Mouse (Mus musculus) hindbrain, postnatal 0 days (tissue): ENCODE data around the gene St14. TPM values are rescaled to one million over a fixed set of nuclear protein-coding genes. Genes with fewer than 3 reads are reported as not detected.

Source experiments
- ATAC-seq: fragments of 200-750 bp; cut with Nextera tagmentation; 2 replicates; pipeline ENCODE4 v1.8.0; 2017; ENCODE audit warnings: mild to moderate bottlenecking, moderate TSS enrichment, moderate library complexity
- DNase-seq: peaks from one replicate; pipeline ENCODE4 v3.0.0-alpha.2; 2015; ENCODE audit warnings: low spot score
- H3K27ac ChIP-seq: fragments of 300-500 bp; sonication (generic); 2 replicates; pipeline ENCODE4 v1.5.1; 2014; ENCODE audit warnings: mild to moderate bottlenecking
- H3K27me3 ChIP-seq: fragments of 300-500 bp; sonication (generic); 2 replicates; pipeline ENCODE4 v1.6.1; 2014; ENCODE audit warnings: low read length, mixed read lengths; ENCODE audit not compliant: insufficient read depth
- H3K36me3 ChIP-seq: fragments of 300-500 bp; sonication (generic); 2 replicates; pipeline ENCODE4 v1.6.1; 2014; ENCODE audit warnings: low read length, mixed read lengths; ENCODE audit not compliant: insufficient read depth
- H3K4me1 ChIP-seq: fragments of 300-500 bp; sonication (generic); 2 replicates; pipeline ENCODE4 v1.6.1; 2014; ENCODE audit warnings: antibody characterized with exemption, low read length, mixed read lengths; ENCODE audit not compliant: insufficient read depth
- H3K4me2 ChIP-seq: fragments of 300-500 bp; sonication (generic); 2 replicates; pipeline ENCODE4 v1.6.1; 2014; ENCODE audit warnings: low read depth, mild to moderate bottlenecking, low read length, moderate library complexity, mixed read lengths
- H3K4me3 ChIP-seq: fragments of 300-500 bp; sonication (generic); 2 replicates; pipeline ENCODE4 v1.5.1; 2014; ENCODE audit warnings: low read length
- H3K9ac ChIP-seq: fragments of 300-500 bp; sonication (generic); replicated peaks from 2 replicates; pipeline ENCODE4 v1.6.1; 2014; ENCODE audit warnings: mild to moderate bottlenecking, low read length, moderate library complexity, mixed read lengths
- H3K9me3 ChIP-seq: fragments of 300-500 bp; sonication (generic); 2 replicates; pipeline ENCODE4 v1.6.1; 2016; ENCODE audit warnings: low read length, mixed read lengths
- CTCF ChIP-seq: IDR thresholded peaks from 2 replicates; pipeline ENCODE4 v1.5.1; 2016; ENCODE audit warnings: antibody characterized with exemption, control low read depth, low read depth
- WGBS: fragments of 180-500 bp; shearing (Covaris S2); extraction: QIAGEN DNeasy Blood & Tissue Kit; methylation state at CpG from one replicate; pipeline ENCODE4 v1.1.7; 2014; 5-methylcytosine and 5-hydroxymethylcytosine counted together
- polyA plus RNA-seq: library from polyadenylated mRNA; unstranded; fragments of >200 nt; fragmentation: Nextera tagmentation; extraction: Ambion mirVana; gene quantifications from 2 replicates; pipeline ENCODE4 v1.2.1, GENCODE M21; 2015
- total RNA-seq: library from RNA; depleted of rRNA; stranded (reverse); fragments of >200 nt; gene quantifications from 2 replicates; pipeline ENCODE4 v1.2.3, GENCODE M21; 2014

St14 gene
- total and polyA plus RNA-seq, 2 experiments from 2014 or later: 0.90 to 1.1 TPM

DNA sequence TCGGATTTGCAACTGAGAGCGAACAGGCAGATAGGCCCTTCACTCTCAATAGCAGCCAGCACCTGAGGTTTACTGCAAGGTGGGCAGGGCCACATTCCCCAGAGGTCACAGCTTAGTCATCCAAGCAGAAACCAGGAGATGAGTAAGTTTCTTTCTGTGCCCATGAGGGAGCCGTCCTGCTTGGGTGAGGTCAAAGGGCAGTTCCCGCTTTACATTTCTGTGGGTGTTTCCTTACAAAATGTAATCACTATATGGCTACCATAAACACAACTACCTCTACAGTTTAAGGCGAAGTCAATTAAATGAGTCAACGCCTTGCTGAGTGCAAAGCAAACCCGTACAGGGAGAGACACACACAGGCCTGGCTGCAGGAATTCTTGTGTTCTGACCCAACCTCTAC lies 16.5 kb upstream of the St14 start:
- WGBS: 88% methylated on average over 7 of the region's 7 CpGs
- ATAC-seq (no peak), DNase-seq (no peak)
- no peak for TF ChIP-seq CTCF
- no peaks in the 10 kb centered on the region for H3K9me3 ChIP-seq
- H3K9ac ChIP-seq: no peak overlapping the region
- no peak overlapping the region for H3K27ac ChIP-seq
- no peak overlapping the region for H3K4me2 ChIP-seq
- H3K27me3 ChIP-seq: no peaks in the 10 kb centered on the region
- H3K4me3 ChIP-seq: no peak overlapping the region
- peaks cover 35% of the 10 kb centered on the region for H3K36me3 ChIP-seq
- H3K4me1 ChIP-seq: no peaks in the 10 kb centered on the region

DNA sequence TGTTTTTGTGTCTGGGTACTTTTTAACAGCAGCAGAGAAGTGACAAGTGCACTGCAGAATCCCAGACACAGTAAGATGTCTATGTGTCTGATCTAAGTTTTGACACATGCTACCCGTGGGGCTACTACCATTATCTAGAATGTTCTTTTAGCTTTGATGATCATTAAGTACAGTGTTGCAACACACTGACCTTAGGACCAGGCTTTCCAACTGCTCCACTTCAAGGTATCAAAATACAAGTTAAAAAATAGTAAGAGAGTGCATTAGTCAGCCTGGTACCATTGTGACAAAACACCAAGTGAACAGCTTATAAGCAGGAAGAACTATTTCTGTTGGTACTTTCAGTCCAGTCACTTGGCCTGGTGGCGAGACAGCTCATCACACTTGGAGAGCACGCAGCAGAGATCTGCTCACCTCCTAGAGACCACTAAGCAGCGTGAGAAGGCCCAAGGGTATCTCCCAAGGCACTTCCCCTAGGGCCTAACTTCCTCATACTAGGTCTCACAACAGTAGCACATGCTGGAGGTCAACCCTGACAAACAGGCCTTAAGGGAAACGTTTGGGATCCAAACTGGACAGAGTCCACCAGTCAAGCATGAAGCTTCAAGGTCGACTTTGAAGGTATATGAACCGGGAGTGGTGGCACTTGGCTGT lies 13.7 kb upstream of the St14 start:
- H3K9me3 ChIP-seq: no peaks in the 10 kb centered on the region
- H3K36me3 ChIP-seq: peaks cover 14% of the 10 kb centered on the region
- H3K9ac ChIP-seq: no peak overlapping the region
- 80% methylated on average over 7 of the region's 7 CpGs for WGBS
- DNase-seq: no peak
- H3K27ac ChIP-seq: no peak overlapping the region
- no peak for TF ChIP-seq CTCF
- H3K4me1 ChIP-seq: no peaks in the 10 kb centered on the region
- ATAC-seq: no peak
- H3K27me3 ChIP-seq: no peaks in the 10 kb centered on the region
- no peak overlapping the region for H3K4me3 ChIP-seq
- no peak overlapping the region for H3K4me2 ChIP-seq

DNA sequence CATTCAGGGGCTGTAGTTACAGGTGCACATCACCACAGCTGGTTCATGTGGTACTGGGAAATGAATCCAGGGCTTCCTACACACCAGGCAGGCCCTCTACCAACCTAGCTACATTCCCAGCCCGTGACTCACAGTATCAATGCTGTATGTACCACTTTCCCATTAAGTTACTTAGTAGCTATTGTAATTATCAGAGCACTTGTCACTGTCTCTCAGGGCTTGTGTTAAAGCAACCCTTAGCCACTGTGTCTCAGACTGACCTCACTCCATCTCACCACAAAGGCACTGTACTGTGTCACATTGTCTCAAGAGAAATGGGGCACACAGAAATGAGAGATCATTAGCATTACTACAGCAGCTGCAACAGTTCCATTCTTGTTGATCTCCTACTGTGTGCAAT lies 11.3 kb upstream of the St14 start:
- Histone ChIP-seq H3K27ac (no peak overlapping the region), H3K4me2 (no peak overlapping the region), H3K4me1 (no peaks in the 10 kb centered on the region), H3K9me3 (no peaks in the 10 kb centered on the region), H3K4me3 (no peak overlapping the region), H3K36me3 (no peaks in the 10 kb centered on the region), H3K27me3 (no peaks in the 10 kb centered on the region), H3K9ac (no peak overlapping the region)
- no peak for DNase-seq
- no peak for ATAC-seq
- TF ChIP-seq CTCF: no peak
- 64% methylated on average over 1 of the region's 1 CpGs for WGBS

DNA sequence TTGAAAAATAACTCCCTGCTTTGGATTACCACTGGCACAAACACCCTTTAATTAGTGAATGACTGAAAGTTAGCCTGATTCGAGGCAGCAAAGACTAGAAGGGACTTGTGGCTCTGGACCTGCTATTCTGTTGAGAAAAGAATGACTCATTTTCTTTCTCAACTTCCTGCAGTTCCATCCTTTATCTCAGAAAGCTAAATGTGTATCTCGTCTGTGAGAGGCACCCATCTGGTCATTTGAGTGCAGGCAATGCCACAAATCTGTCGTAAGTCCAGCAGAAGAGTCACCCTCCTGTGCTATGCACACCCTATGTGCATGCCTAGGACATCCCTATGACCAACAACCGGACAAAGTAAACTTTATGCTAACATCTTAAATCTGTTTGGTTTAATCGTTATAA lies 1.5 kb upstream of the St14 start:
- peaks cover 9% of the 10 kb centered on the region; the same call in 1 of the 2 replicates for H3K4me1 ChIP-seq
- no peak overlapping the region for H3K4me2 ChIP-seq
- no peaks in the 10 kb centered on the region for H3K36me3 ChIP-seq
- no peak for TF ChIP-seq CTCF
- H3K9ac ChIP-seq: no peak overlapping the region
- 80% methylated on average over 5 of the region's 5 CpGs for WGBS
- peaks cover 16% of the 10 kb centered on the region for H3K27me3 ChIP-seq
- ATAC-seq (no peak), DNase-seq (no peak)
- no peak overlapping the region for H3K27ac ChIP-seq
- no peaks in the 10 kb centered on the region for H3K9me3 ChIP-seq
- no peak overlapping the region for H3K4me3 ChIP-seq

DNA sequence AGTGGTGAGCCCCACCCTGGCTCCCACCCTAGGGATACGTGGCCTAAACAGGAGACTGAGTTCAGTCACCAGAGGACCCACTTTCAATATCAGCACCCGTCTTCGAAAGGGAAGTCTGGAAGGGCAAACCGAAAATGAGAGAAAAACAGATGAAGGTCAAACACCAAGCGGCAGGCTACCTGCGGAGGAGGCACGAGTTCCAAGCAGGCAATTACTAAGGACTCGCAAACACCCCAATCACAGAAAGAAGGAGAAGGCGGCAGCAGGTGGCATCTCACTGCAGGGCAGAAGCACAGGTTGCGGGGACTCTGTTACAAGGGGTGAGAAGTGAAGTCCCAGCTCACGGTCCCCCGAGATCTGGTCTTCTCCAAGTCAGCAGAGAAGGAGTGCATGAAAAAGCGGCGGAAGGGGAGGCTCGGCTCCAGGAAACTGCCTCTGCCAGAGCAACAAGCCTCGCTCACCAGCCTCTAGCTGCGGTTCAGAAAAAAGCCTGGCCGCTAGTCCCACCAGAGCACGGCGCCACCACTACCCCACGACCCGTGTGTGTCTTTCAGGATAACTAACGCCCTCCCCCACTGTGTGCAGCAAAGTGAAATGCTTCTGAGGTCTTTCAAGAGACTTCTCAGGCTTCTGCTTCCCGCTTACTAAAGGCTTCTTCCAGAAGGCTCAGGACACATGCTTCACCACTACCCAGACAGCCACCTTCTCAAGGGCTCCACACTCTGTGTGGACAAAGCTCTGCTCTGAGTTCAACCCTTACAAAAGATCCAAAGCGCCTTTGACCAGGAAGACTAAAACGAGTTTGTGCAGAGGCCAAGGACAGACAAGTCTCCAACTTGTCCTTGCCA lies 1.1 kb downstream of the St14 start:
- 13% methylated on average over 26 of the region's 26 CpGs for WGBS
- H3K27ac ChIP-seq: no peak overlapping the region
- DNase-seq: peak; percentile 32
- no peak for ATAC-seq
- peak overlapping the region; percentile 77 for H3K4me2 ChIP-seq
- H3K9ac ChIP-seq: 0 out of 2 replicates have a peak overlapping the region, but pooled peaks have one; percentile 29
- H3K4me3 ChIP-seq: peak overlapping the region; percentile 41
- H3K4me1 ChIP-seq: peaks cover 9% of the 10 kb centered on the region; the same call in 1 of the 2 replicates
- no peaks in the 10 kb centered on the region for H3K36me3 ChIP-seq
- peaks cover 16% of the 10 kb centered on the region for H3K27me3 ChIP-seq
- TF ChIP-seq CTCF: no peak
- no peaks in the 10 kb centered on the region for H3K9me3 ChIP-seq

DNA sequence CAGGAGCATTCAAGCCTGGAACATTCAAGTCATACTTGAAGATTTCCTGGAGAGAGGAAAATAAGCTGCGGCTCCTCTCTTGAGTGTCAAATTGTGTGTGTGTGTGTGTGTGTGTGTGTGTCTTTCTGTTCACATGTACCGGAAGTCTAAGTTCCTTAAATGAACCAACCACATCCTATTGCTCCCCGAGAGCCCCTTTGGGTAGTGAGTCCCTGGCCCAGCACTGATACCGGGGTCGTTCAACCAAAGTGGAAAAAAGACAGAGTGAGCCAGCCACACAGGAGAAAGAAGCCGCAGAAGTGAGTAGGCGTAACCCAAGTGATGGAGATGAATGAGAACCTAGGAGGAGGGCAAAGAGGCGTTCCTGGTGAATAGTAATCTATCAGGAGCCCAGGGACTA lies 1.7 kb downstream of the St14 start:
- WGBS: 54% methylated on average over 8 of the region's 8 CpGs
- no peak for DNase-seq
- no peak overlapping the region for H3K4me3 ChIP-seq
- H3K9ac ChIP-seq: no peak overlapping the region
- no peaks in the 10 kb centered on the region for H3K36me3 ChIP-seq
- no peaks in the 10 kb centered on the region for H3K9me3 ChIP-seq
- H3K27ac ChIP-seq: no peak overlapping the region
- peaks cover 9% of the 10 kb centered on the region; the same call in 1 of the 2 replicates for H3K4me1 ChIP-seq
- H3K27me3 ChIP-seq: peaks cover 16% of the 10 kb centered on the region
- H3K4me2 ChIP-seq: peak overlapping the region; percentile 77; the same call in 1 of the 2 replicates
- no peak for TF ChIP-seq CTCF
- ATAC-seq: no peak
